Mouse (Mus musculus) hindbrain, embryonic 11.5 days (tissue): ENCODE data around the gene Dhcr7. TPM values are rescaled to one million over a fixed set of nuclear protein-coding genes. Genes with fewer than 3 reads are reported as not detected.

Source experiments
- polyA plus RNA-seq: library from polyadenylated mRNA; unstranded; fragments of >200 nt; fragmentation: Nextera tagmentation; extraction: Ambion mirVana; gene quantifications from 2 replicates; pipeline ENCODE4 v1.2.1, GENCODE M21; 2014

Dhcr7 gene
- polyA plus RNA-seq, 1 experiment from 2014 or later, result 88.4 TPM

Other genes starting within 250 kb of the Dhcr7 start
- 69.7 and 73.1 TPM in 2 replicates for gene Cars, start 223.1 kb upstream of the Dhcr7 start, polyA plus RNA-seq
- gene Tnfrsf26, start 194.4 kb upstream of the Dhcr7 start, polyA plus RNA-seq, result 0.25 and 0.35 TPM in 2 replicates
- 9.2 and 9.5 TPM in 2 replicates for gene Tnfrsf22, start 173.5 kb upstream of the Dhcr7 start, polyA plus RNA-seq
- 0.40 and 0.49 TPM in 2 replicates for gene Tnfrsf23, start 137.3 kb upstream of the Dhcr7 start, polyA plus RNA-seq
- 13.7 and 14.6 TPM in 2 replicates for gene Osbpl5, start 66.2 kb upstream of the Dhcr7 start, polyA plus RNA-seq
- gene Mrgprg, start 56.2 kb upstream of the Dhcr7 start, polyA plus RNA-seq, result not detected in 2 replicates
- gene Mrgpre, start 38.6 kb upstream of the Dhcr7 start, polyA plus RNA-seq, result 3.0 and 3.2 TPM in 2 replicates
- 6.0 and 8.8 TPM in 2 replicates for gene Nadsyn1, start 296 bp upstream of the Dhcr7 start, polyA plus RNA-seq
- not detected in 2 replicates for gene Gm498, start 43.7 kb downstream of the Dhcr7 start, polyA plus RNA-seq
- gene Shank2, start 178.8 kb downstream of the Dhcr7 start, polyA plus RNA-seq, result 2.2 and 2.7 TPM in 2 replicates